Mouse (Mus musculus): ENCODE measurements around the gene Kel. TPM values are rescaled to one million over a fixed set of nuclear protein-coding genes. Genes with fewer than 3 reads are reported as not detected.

Kel gene
- total RNA-seq (2023) = 4.7 and 7.8 TPM in 2 replicates

GRCm38 (mm10) chr6:41704123-41704522, at the start of gene Kel:
Gene Kel, minus strand, starts transcription at chr6:41704339.

GRCm38 (mm10) chr6:41684131-41684530, 20.0 kb downstream of the Kel start, which contains the start of gene Llcfc1:
Gene Llcfc1, plus strand, starts transcription at chr6:41684431.

GRCm38 (mm10) chr6:41680669-41681068, 23.5 kb downstream of the Kel start, which contains the start of gene Trpv5:
Gene Trpv5, minus strand, starts transcription at chr6:41680769.

Other genes with a start within 250 kb of the Kel start
- gene Prss1, start 245.4 kb downstream of the Kel start, total RNA-seq (2023) = not detected in 2 replicates
- 0.86 TPM in 1 of 2 replicates, not detected in the other for gene Prss2, start 182.6 kb downstream of the Kel start, total RNA-seq (2023)
- gene Ephb6, start 98.9 kb downstream of the Kel start, total RNA-seq (2023) = 1.7 TPM in 1 of 2 replicates, not detected in the other
- gene Trpv6, start 67.9 kb downstream of the Kel start, total RNA-seq (2023) = not detected in 2 replicates
- gene Trpv5, start 23.6 kb downstream of the Kel start, total RNA-seq (2023) = not detected in 2 replicates
- gene Llcfc1, start 19.9 kb downstream of the Kel start, total RNA-seq (2023) = not detected in 2 replicates
- gene Olfr459, start 70.8 kb upstream of the Kel start, total RNA-seq (2023) = not detected in 2 replicates
- gene Pip, start 143.2 kb upstream of the Kel start, total RNA-seq (2023) = not detected in 2 replicates
- gene Sval2, start 148.7 kb upstream of the Kel start, total RNA-seq (2023) = not detected in 2 replicates
- gene Sval1, start 247.3 kb upstream of the Kel start, total RNA-seq (2023) = not detected in 2 replicates

Measured in neutrophil, adult 65 days (primary cell).